Mouse (Mus musculus): ENCODE measurements around the gene Tff1.

Tff1 gene

DNA sequence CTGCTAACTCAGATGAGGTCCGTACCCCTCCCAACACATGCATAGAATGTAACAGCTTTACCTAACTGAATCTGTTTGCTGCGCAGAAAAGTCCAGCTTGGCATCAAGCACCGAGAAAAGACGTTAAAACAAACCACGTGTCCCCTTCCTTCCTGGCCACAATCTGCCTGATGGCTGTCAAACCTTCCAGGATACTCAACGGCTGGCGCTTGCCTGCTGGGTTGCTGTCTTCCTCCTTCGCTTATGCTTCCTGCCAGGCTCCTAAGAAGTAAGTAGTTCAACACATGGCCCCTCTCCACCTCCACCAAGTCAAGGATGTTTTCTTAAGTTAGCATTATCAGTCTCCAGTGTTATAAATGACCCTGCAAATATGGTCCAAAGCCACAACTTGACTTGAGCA, 11.3 kb downstream of the Tff1 start:
- no peak for DNase-seq (ENCODE audit: low read depth in 2 of 2, low spot score in 2 of 2)

GRCm38 (mm10) chr17:31152966-31153499, 12.0 kb downstream of the Tff1 start:
- DNase-seq (ENCODE audit: low read depth in 2 of 2, low spot score in 2 of 2): no peak

DNA sequence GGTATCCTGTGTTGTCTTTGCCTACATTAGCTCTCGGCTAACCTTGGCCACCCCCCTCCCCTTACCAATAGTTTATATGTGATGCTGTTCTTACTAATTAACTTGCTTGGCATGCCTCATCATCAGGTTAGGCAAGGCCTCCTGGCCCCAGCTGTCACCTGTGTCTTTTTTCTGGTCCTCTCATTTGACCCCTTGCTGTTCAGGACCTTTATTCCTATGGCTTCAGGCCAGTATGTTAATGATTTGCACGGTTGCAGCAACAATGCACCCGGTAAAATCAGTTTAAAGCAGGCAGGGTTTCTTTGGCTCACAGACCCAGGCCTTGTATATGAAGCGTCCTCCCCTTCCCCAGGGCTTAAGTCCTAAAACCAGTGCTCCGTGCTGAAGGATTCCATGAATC, 12.6 kb downstream of the Tff1 start:
- no peak for DNase-seq (ENCODE audit: low read depth in 2 of 2, low spot score in 2 of 2)

GRCm38 (mm10) chr17:31145998-31146397, 19.1 kb downstream of the Tff1 start:
- no peak for DNase-seq (ENCODE audit: low read depth in 2 of 2, low spot score in 2 of 2)

DNA sequence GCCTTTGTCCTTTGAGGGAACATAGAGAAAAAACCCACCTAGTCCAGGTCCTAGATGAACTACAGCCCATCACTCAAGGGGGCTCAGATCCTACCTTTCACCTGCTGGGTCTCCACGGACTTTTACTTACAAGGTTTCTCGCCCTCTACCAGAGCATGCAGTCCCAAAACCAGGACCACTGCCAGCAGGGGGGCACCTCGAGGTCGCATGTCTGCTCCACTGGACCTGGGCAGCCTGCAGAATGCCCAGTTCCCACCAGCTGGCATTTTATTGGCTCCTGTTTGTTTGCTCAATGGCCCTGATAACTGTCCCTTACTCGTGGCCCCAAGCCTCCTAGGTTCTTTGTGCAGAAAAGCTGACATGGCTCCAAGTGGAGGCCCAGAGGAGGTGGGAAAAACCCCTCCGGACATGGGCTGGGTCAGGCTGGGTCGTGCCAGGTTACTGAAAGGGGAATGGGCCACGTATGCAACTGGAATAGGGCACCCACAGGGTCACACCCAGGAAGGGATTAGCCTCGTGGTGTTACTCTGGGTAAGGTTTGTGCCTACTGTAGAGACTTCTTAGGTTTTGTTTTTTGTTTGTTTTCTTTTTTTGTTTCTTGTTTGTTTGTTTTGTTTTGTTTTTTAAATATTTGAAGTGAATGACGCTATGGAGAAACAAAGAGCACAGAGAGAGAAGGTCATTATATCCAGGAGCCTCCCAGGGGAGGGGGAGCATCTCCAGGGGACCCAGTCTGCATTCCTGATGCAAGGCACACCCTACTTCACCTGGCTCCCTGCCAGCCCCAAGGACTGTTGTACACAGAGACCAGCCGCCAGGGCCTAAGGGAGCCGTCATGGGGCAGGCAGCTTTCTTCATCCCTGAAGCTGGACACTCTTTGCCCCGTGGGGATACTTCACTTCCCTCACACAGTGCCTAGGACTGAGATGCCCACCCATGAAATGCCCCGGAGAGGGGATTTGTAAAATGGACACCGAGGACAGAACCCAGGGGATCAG, 20.7 kb downstream of the Tff1 start, which contains the start of gene Tff2:
Gene Tff2 (minus strand): TSS at position 243 of the 998 bp plus-strand sequence.
- DNase-seq (ENCODE audit: low read depth in 2 of 2, low spot score in 2 of 2): no peak

- no peak for DNase-seq (ENCODE audit: low read depth in 2 of 2, low spot score in 2 of 2)
Observed at GRCm38 (mm10) chr17:31142116-31142515, 23.0 kb downstream of the Tff1 start.

GRCm38 (mm10) chr17:31138398-31138797, 26.7 kb downstream of the Tff1 start:
- peak; percentile 62 to 75 for DNase-seq (ENCODE audit: low read depth in 2 of 2, low spot score in 2 of 2)

DNA sequence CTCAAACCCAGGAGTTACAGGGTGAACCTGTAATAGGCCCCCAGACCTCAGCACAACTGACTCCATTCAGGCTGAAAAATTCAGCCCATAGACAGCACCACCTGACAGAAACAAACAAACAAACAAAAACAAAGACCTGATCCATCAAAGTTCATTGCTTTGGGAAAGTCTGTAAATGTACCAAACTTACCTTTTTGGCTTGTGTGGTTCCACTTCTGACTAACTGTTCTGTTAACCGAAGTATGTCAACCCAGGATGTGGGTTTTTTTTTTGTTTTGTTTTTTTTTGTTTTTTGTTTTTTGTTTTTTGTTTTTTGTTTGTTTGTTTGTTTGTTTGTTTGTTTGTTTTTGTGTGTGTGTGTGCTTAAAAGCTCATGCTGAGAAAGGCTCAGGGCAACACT, 28.3 kb downstream of the Tff1 start:
- DNase-seq (ENCODE audit: low read depth in 2 of 2, low spot score in 2 of 2): no peak

DNA sequence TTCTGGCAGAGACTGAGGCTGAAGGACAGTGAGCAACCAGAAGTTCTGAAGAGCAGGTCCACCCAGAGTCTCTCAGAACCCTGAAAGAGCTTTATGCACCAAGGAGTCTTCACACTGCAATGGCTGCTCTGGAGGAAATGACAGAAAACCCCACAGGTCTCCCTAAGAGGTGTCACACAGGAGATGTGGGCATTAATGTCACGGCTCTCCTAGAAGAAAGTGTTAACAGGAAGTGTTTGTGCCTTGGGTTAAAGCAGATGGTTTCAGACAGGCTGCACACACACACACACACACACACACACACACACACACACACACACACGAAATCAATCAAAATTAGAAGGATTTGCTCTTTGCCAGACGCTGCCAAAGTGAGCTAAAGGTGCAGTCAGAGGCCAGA, 28.8 kb downstream of the Tff1 start:
- DNase-seq (ENCODE audit: low read depth in 2 of 2, low spot score in 2 of 2): no peak

GRCm38 (mm10) chr17:31134913-31135312, 30.2 kb downstream of the Tff1 start:
- DNase-seq (ENCODE audit: low read depth in 2 of 2, low spot score in 2 of 2): no peak

GRCm38 (mm10) chr17:31133776-31134175, 31.3 kb downstream of the Tff1 start:
- DNase-seq (ENCODE audit: low read depth in 2 of 2, low spot score in 2 of 2): no peak

DNA sequence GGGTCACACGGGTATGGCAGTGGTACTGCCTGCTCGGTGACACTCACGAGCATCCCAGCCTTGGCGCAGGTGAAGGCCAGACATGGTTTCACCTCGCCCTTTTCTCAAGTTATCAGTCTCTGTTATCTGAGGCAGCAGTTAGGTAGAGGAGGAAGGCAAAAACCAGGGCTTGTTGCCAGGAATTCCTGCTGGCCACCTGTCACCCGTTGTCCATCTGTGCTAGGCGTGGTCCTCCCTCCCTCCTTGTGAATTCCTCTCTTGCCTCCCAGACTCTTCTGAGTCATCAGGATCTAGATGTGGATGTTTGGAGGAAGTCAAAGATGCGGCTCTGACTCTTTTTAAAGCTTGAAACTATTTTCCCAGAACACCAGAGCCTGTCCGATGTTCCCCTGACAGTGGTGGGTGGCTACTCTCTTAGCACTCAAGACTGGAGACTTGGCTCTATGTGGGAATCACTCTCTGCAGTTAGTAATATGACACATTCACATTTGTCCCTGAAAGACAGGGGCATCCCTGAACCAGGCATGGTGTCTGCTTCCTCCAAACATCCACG, 33.7 kb downstream of the Tff1 start:
- no peak for DNase-seq (ENCODE audit: low read depth in 2 of 2, low spot score in 2 of 2)

GRCm38 (mm10) chr17:31129452-31129851, 35.6 kb downstream of the Tff1 start, which contains the start of gene Tff3:
Tff3 (minus strand) TSS chr17:31129646.
- DNase-seq (ENCODE audit: low read depth in 2 of 2, low spot score in 2 of 2): no peak

- no peak for DNase-seq (ENCODE audit: low read depth in 2 of 2, low spot score in 2 of 2)
Observed at GRCm38 (mm10) chr17:31128708-31129318, 36.3 kb downstream of the Tff1 start.

GRCm38 (mm10) chr17:31125548-31126266, 39.4 kb downstream of the Tff1 start:
- no peak for DNase-seq (ENCODE audit: low read depth in 2 of 2, low spot score in 2 of 2)

DNA sequence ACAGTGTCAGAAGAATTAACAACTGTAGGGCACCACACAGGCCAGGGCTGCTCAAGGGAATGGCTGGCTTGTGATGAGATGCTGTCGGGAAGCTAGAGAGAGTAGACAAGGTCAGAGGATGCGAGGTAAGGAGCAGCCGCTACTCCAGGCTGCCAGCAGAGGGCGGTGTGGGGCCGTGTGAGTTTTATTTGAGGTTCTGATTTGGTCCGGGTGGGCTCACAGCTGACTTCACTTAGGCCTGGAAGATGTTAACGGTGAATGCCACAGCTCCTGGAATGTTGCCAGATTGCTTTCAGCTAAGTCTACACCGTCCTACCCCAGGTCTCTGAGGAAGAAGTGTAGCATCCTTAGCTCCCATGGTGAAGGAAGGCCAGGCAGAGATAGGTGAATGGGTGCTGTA, 43.1 kb downstream of the Tff1 start:
- DNase-seq (ENCODE audit: low read depth in 2 of 2, low spot score in 2 of 2): peak; percentile 43 to 52

GRCm38 (mm10) chr17:31119429-31119828, 45.6 kb downstream of the Tff1 start:
- peak; percentile 77 to 82 for DNase-seq (ENCODE audit: low read depth in 2 of 2, low spot score in 2 of 2)

DNA sequence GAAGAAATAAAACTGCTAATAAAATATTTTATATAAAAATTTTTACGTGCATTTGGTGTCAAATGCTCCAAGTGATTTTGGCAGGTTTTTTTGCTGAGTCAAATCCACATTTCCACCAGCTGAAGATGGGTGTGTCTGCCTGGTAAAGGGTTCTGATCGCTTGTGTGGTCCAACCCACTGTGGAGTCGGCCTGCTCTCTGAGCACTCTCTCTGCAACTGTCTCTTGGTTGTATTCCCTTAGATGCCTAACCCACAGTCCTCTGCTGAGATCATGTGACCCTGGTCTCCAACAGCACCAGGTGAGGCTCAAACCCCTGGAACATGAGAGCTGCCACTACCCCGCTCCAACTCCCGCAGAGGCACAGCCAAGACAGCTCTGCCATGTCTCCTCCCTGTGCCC, 47.1 kb downstream of the Tff1 start:
- no peak for DNase-seq (ENCODE audit: low read depth in 2 of 2, low spot score in 2 of 2)

GRCm38 (mm10) chr17:31116063-31116462, 49.0 kb downstream of the Tff1 start:
- no peak for DNase-seq (ENCODE audit: low read depth in 2 of 2, low spot score in 2 of 2)

- DNase-seq (ENCODE audit: low read depth in 2 of 2, low spot score in 2 of 2): no peak
Observed at GRCm38 (mm10) chr17:31113191-31113856, 51.8 kb downstream of the Tff1 start.

Measured in CD8-positive naive resting alpha-beta T cell, adult 2 months (primary cell).